Comparison of ENCODE assay signal across 10 mouse cellular contexts in the genomic region with DNA sequence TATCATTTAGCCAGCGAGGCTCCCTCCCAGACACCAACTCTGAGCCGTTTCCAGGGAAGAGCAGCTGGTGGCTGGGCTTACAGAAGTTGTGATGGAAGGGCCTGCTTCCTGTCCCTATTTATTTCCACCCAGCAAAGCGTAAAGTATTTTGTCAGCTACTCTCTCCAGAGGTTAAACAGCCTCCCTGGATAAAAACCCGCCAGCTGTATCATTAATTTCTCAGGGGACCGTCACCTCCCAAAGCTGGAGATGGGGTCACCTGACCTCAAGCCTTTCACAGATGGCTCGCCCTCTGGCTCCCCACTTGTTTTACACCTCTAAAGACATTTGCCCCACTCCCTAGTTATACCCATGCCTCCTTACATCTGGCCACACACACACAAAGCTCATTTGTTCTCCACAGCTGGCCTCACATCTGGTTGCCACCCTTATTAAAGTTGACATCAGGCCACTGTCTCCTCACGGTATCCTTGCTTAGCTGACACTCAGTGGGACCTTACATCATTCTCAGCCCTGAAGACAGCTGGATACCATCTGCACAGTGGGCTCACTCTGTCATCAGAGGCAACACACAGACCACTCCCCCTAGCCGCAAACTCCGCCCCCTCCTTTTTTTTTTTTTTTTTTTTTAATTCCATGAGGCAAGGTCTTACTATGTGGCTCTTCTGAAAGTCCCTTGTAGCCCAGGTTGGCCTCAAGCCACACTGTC. TPM values are rescaled to one million over a fixed set of nuclear protein-coding genes. Genes with fewer than 3 reads are reported as not detected.
A peak's percentile ranks its signal among the peaks of the same experiment; 100 is the strongest.
DNase-seq lines count a peak whose midpoint lies in the region; ATAC-seq and TF ChIP-seq lines count a peak whose summit lies in the region.
"Had no signal": no experiment of that assay in that cellular context is flagged by ENCODE, and none has a peak within 500 bp of the region (broad histone marks: within the 10 kb centered on the region; RNA-seq: fewer than 3 reads in every experiment).

No protein-coding gene starts in this region.

- H3K9me3 ChIP-seq in hindbrain, embryonic 11.5 days (ENCODE audit: control insufficient read depth, low read length) = no peaks in the 10 kb centered on the region
- no peaks in the 10 kb centered on the region for H3K9me3 ChIP-seq in hindbrain, embryonic 16.5 days (ENCODE audit: control insufficient read depth, low read length)
- no peaks in the 10 kb centered on the region for H3K9me3 ChIP-seq in CH12.LX (replicated peaks; ENCODE audit: low read length)
- no peaks in the 10 kb centered on the region for H3K9me3 ChIP-seq in limb, embryonic 13.5 days

- no peak overlapping the region for H3K4me3 ChIP-seq in hindbrain, embryonic 11.5 days (ENCODE audit: low read depth, low read length)
- H3K4me3 ChIP-seq in hindbrain, embryonic 16.5 days (ENCODE audit: low read length) = no peak overlapping the region
- no peak overlapping the region for H3K4me3 ChIP-seq in CH12.LX (replicated peaks in 1 of 3; ENCODE audit: low read depth in 2 of 3, low read length in 2 of 3, poor library complexity in 1 of 3)
- H3K4me3 ChIP-seq in limb, embryonic 13.5 days = no peak overlapping the region

- 43% methylated on average over 9 of the region's 9 CpGs for WGBS in hindbrain, embryonic 11.5 days
- 39% methylated on average over 9 of the region's 9 CpGs for WGBS in hindbrain, embryonic 16.5 days
- WGBS in limb, embryonic 13.5 days = 19% methylated on average over 9 of the region's 9 CpGs

- no peak for TF ChIP-seq RAD21 in CH12.LX (IDR thresholded peaks at IDR 0.05; ENCODE audit: low read depth, low read length)

- H3K79me2 ChIP-seq in CH12.LX (replicated peaks; ENCODE audit: control insufficient read depth, extremely low read depth, insufficient read depth, poor library complexity, severe bottlenecking) = no peaks in the 10 kb centered on the region

- H3K9ac ChIP-seq in hindbrain, embryonic 11.5 days (ENCODE audit: low read depth, low read length) = no peak overlapping the region
- no peak overlapping the region for H3K9ac ChIP-seq in hindbrain, embryonic 16.5 days (ENCODE audit: low read depth, low read length)
- H3K9ac ChIP-seq in CH12.LX (ENCODE audit: insufficient read depth, low read depth) = no peak overlapping the region
- H3K9ac ChIP-seq in limb, embryonic 13.5 days = no peak overlapping the region

- H3K4me1 ChIP-seq in hindbrain, embryonic 11.5 days (replicated peaks; ENCODE audit: control insufficient read depth, insufficient read depth, low read length) = no peaks in the 10 kb centered on the region
- no peaks in the 10 kb centered on the region for H3K4me1 ChIP-seq in hindbrain, embryonic 16.5 days (ENCODE audit: control insufficient read depth, insufficient read depth, low read depth, low read length)
- peaks cover 8 to 24% of the 10 kb centered on the region in 2 experiments for H3K4me1 ChIP-seq in CH12.LX (ENCODE audit: control insufficient read depth in 1 of 2, insufficient read depth in 2 of 2)
- H3K4me1 ChIP-seq in limb, embryonic 13.5 days = peaks cover 28% of the 10 kb centered on the region

- dilution Hi-C loops in CH12.LX (cut with MboI; ENCODE audit: extremely low pct_ligation_motif_present, extremely low pct_unique_long_range_greater_than_20kb, low sequenced_read_pairs) = no loop called here

- no peak for ATAC-seq in hindbrain, embryonic 11.5 days (ENCODE audit: low FRiP score)
- ATAC-seq in hindbrain, embryonic 16.5 days = no peak
- peak; percentile 49 for ATAC-seq in limb, embryonic 13.5 days (ENCODE audit: low FRiP score, low read depth)
- no peak for ATAC-seq in activated CD4-positive, CD25-positive, alpha-beta regulatory T cell, adult 4 months

- DNase-seq in hindbrain, embryonic 11.5 days (ENCODE audit: low spot score) = peak; percentile 33
- peak; percentile 49 for DNase-seq in CH12.LX (ENCODE audit: extremely low read depth)
- DNase-seq in embryo, embryonic 9.5 days (ENCODE audit: extremely low spot score) = peak; percentile 45
- no peak for DNase-seq in right cerebral cortex, postnatal 14 days
- no peak for DNase-seq in cerebellum, adult 18-20 months
- DNase-seq: adrenal gland, postnatal 14 days; cerebellum, postnatal 25 days had no signal

- TF ChIP-seq EP300 in CH12.LX (IDR thresholded peaks at IDR 0.05; ENCODE audit: low read length) = no peak

- no peak overlapping the region for H3K4me2 ChIP-seq in hindbrain, embryonic 11.5 days (replicated peaks; ENCODE audit: low read depth, low read length)
- no peak overlapping the region for H3K4me2 ChIP-seq in hindbrain, embryonic 16.5 days (ENCODE audit: low read length)
- no peak overlapping the region for H3K4me2 ChIP-seq in CH12.LX (ENCODE audit: insufficient read depth, low read depth, poor library complexity, severe bottlenecking)
- no peak overlapping the region for H3K4me2 ChIP-seq in limb, embryonic 13.5 days (replicated peaks)

- TF ChIP-seq CTCF in CH12.LX (conservative IDR thresholded peaks at IDR 0.05 in 1 of 2, IDR thresholded peaks at IDR 0.05 in 1 of 2; ENCODE audit: low read depth in 2 of 2, low read length in 2 of 2) = no peak

- no peak overlapping the region for H3K27ac ChIP-seq in hindbrain, embryonic 11.5 days (ENCODE audit: low read depth, low read length)
- no peak overlapping the region for H3K27ac ChIP-seq in hindbrain, embryonic 16.5 days (ENCODE audit: low read depth, low read length)
- no peak overlapping the region for H3K27ac ChIP-seq in CH12.LX (ENCODE audit: insufficient read depth, low read depth)
- H3K27ac ChIP-seq in limb, embryonic 13.5 days = peak overlapping the region; percentile 22; the same call in 1 of the 2 replicates

- no peak for TF ChIP-seq POLR2A in CH12.LX (IDR thresholded peaks at IDR 0.05; ENCODE audit: low read depth, low read length)

- no peaks in the 10 kb centered on the region for H3K27me3 ChIP-seq in hindbrain, embryonic 11.5 days (ENCODE audit: control insufficient read depth, insufficient read depth, low read length)
- H3K27me3 ChIP-seq in hindbrain, embryonic 16.5 days (replicated peaks; ENCODE audit: control insufficient read depth, insufficient read depth, low read length) = no peaks in the 10 kb centered on the region
- H3K27me3 ChIP-seq in CH12.LX (replicated peaks) = peaks cover 2% of the 10 kb centered on the region
- H3K27me3 ChIP-seq in limb, embryonic 13.5 days = no peaks in the 10 kb centered on the region

- in situ Hi-C loops in CH12.LX (cut with MboI; ENCODE audit: low pct_ligation_motif_present, low pct_unique_long_range_greater_than_20kb, low sequenced_read_pairs) = no loop called here

- no peaks in the 10 kb centered on the region for H3K36me3 ChIP-seq in hindbrain, embryonic 11.5 days (ENCODE audit: control insufficient read depth, insufficient read depth, low read length)
- H3K36me3 ChIP-seq in hindbrain, embryonic 16.5 days (ENCODE audit: control insufficient read depth, insufficient read depth, low read length) = no peaks in the 10 kb centered on the region
- H3K36me3 ChIP-seq in CH12.LX (replicated peaks in 1 of 2; ENCODE audit: control insufficient read depth in 1 of 2, insufficient read depth in 1 of 2, low read length in 1 of 2) = no peaks in the 10 kb centered on the region
- no peaks in the 10 kb centered on the region for H3K36me3 ChIP-seq in limb, embryonic 13.5 days

RNA-seq across cellular contexts. Expression of a gene that starts 4.8 kb away (rescaled TPM):
- polyA plus RNA-seq in hindbrain, embryonic 11.5 days (2014; fragmentation: Nextera tagmentation; extraction: Ambion mirVana) = 2.1 and 3.3 TPM in 2 replicates
- polyA plus RNA-seq in hindbrain, embryonic 16.5 days (2015; fragmentation: Nextera tagmentation; extraction: Ambion mirVana) = 3.7 and 5.5 TPM in 2 replicates
- total RNA-seq in CH12.LX (2012; rRNA removed) (1.3 and 3.1 TPM in 2 replicates), CH12.LX (2014; rRNA removed) (0.08 and 0.43 TPM in 2 replicates)
- 0.98 and 1.1 TPM in 2 replicates for polyA plus RNA-seq in CH12.LX (2012; ENCODE audit: insufficient read length, low read depth)
- 3.8 and 4.4 TPM in 2 replicates for polyA plus RNA-seq in limb, embryonic 13.5 days (2015; fragmentation: Nextera tagmentation; extraction: Ambion mirVana)
- polyA plus RNA-seq in activated CD4-positive, CD25-positive, alpha-beta regulatory T cell, adult 4 months (2017; shearing (Covaris generic)) = not detected

RNA-seq across cellular contexts. Expression of a gene that starts 22.7 kb away (rescaled TPM):
- 3.4 TPM in 2 replicates for polyA plus RNA-seq in hindbrain, embryonic 11.5 days (2014; fragmentation: Nextera tagmentation; extraction: Ambion mirVana)
- 10.0 and 11.7 TPM in 2 replicates for polyA plus RNA-seq in hindbrain, embryonic 16.5 days (2015; fragmentation: Nextera tagmentation; extraction: Ambion mirVana)
- total RNA-seq in CH12.LX (2012; rRNA removed) (6.0 and 7.3 TPM in 2 replicates), CH12.LX (2014; rRNA removed) (7.2 and 9.3 TPM in 2 replicates)
- 8.6 and 9.2 TPM in 2 replicates for polyA plus RNA-seq in CH12.LX (2012; ENCODE audit: insufficient read length, low read depth)
- polyA plus RNA-seq in limb, embryonic 13.5 days (2015; fragmentation: Nextera tagmentation; extraction: Ambion mirVana) = 4.8 and 6.4 TPM in 2 replicates
- 1 to 10 TPM in 1 of 2 experiments, under 1 TPM in 1; 0.90 to 1.4 TPM for polyA plus RNA-seq in activated CD4-positive, CD25-positive, alpha-beta regulatory T cell, adult 4 months (2017; shearing (Covaris generic))

RNA-seq across cellular contexts. Expression of a gene that starts 26.6 kb away (rescaled TPM):
- 0.80 and 1.3 TPM in 2 replicates for polyA plus RNA-seq in hindbrain, embryonic 11.5 days (2014; fragmentation: Nextera tagmentation; extraction: Ambion mirVana)
- polyA plus RNA-seq in hindbrain, embryonic 16.5 days (2015; fragmentation: Nextera tagmentation; extraction: Ambion mirVana) = 2.8 and 3.0 TPM in 2 replicates
- total RNA-seq in CH12.LX (2012; rRNA removed) (0.04 TPM in 1 of 2 replicates, not detected in the other), CH12.LX (2014; rRNA removed) (0.05 TPM in 1 of 2 replicates, not detected in the other)
- polyA plus RNA-seq in CH12.LX (2012; ENCODE audit: insufficient read length, low read depth) = 0.11 and 0.19 TPM in 2 replicates
- polyA plus RNA-seq in limb, embryonic 13.5 days (2015; fragmentation: Nextera tagmentation; extraction: Ambion mirVana) = 3.1 TPM in 2 replicates
- not detected for polyA plus RNA-seq in activated CD4-positive, CD25-positive, alpha-beta regulatory T cell, adult 4 months (2017; shearing (Covaris generic))

RNA-seq across cellular contexts. Expression of a gene that starts 38.5 kb away (rescaled TPM):
- polyA plus RNA-seq in hindbrain, embryonic 11.5 days (2014; fragmentation: Nextera tagmentation; extraction: Ambion mirVana) = 0.49 and 0.52 TPM in 2 replicates
- polyA plus RNA-seq in hindbrain, embryonic 16.5 days (2015; fragmentation: Nextera tagmentation; extraction: Ambion mirVana) = 0.39 and 0.72 TPM in 2 replicates
- total RNA-seq in CH12.LX (2012; rRNA removed) = 0.13 and 0.17 TPM in 2 replicates
- total RNA-seq in CH12.LX (2014; rRNA removed) = not detected in 2 replicates
- 0.41 and 0.53 TPM in 2 replicates for polyA plus RNA-seq in CH12.LX (2012; ENCODE audit: insufficient read length, low read depth)
- polyA plus RNA-seq in limb, embryonic 13.5 days (2015; fragmentation: Nextera tagmentation; extraction: Ambion mirVana) = 14.1 and 17.3 TPM in 2 replicates
- under 1 TPM in 1 of 2 experiments, not detected in 1; 0.38 TPM for polyA plus RNA-seq in activated CD4-positive, CD25-positive, alpha-beta regulatory T cell, adult 4 months (2017; shearing (Covaris generic))
- total RNA-seq: adrenal gland, postnatal 14 days had no signal

RNA-seq across cellular contexts. Expression of a gene that starts 40.3 kb away (rescaled TPM):
- polyA plus RNA-seq in hindbrain, embryonic 11.5 days (2014; fragmentation: Nextera tagmentation; extraction: Ambion mirVana) = not detected in 2 replicates
- polyA plus RNA-seq in hindbrain, embryonic 16.5 days (2015; fragmentation: Nextera tagmentation; extraction: Ambion mirVana) = 0.64 and 0.81 TPM in 2 replicates
- not detected in 2 replicates for total RNA-seq in CH12.LX (2012; rRNA removed)
- not detected in 2 replicates for total RNA-seq in CH12.LX (2014; rRNA removed)
- not detected in 2 replicates for polyA plus RNA-seq in CH12.LX (2012; ENCODE audit: insufficient read length, low read depth)
- polyA plus RNA-seq in limb, embryonic 13.5 days (2015; fragmentation: Nextera tagmentation; extraction: Ambion mirVana) = 0.20 TPM in 2 replicates
- not detected for polyA plus RNA-seq in activated CD4-positive, CD25-positive, alpha-beta regulatory T cell, adult 4 months (2017; shearing (Covaris generic))
- total RNA-seq: adrenal gland, postnatal 14 days had no signal

Comparison
In these comparisons a context has a peak if more than half of its experiments do, and no peak if none do; other contexts are left out.
1. DNase-seq: peak in hindbrain, embryonic 11.5 days (single experiment), CH12.LX (single experiment) and embryo, embryonic 9.5 days (single experiment); none in right cerebral cortex, postnatal 14 days (single experiment) and cerebellum, adult 18-20 months (0 of 2).